Mouse (Mus musculus): ENCODE data around the gene Gm5565. TPM values are rescaled to one million over a fixed set of nuclear protein-coding genes. Genes with fewer than 3 reads are reported as not detected.
"Not testable (repeated sequence)": the region's sequence is repeated elsewhere in the genome, so short reads cannot be mapped to it uniquely, and the experiment has no call there.

Gene Gm5565
- polyA plus RNA-seq, 1 experiment from 2014 or later = not detected

DNA sequence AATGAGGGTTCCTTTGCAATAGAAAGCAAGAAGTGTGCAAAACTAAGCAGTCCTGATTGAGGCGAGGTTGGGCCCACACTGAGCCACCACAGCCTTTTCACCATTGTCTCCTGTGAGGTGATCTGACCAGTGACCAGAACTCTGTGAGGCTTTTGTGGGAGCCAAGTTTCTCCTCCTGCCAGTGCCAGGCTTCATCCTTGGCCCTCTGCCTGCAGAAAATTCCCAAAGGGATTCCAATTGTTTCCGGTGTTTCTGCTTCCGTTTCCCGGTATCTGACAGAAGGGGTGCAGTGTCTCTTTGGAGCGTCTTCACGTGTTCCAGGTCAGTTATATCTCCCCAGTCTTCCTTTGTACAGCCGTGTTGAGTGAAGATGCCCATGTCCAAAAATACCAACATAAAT is 28.4 kb upstream of the Gm5565 start:
- WGBS = 82% methylated on average over 7 of the region's 7 CpGs
- no peak for ATAC-seq (replicated peaks; ENCODE audit: low FRiP score)
- Histone ChIP-seq H3K9me3 (ENCODE audit: control insufficient read depth, low read length) (no peaks in the 10 kb centered on the region), H3K4me3 (ENCODE audit: low read depth, low read length) (no peak overlapping the region), H3K9ac (ENCODE audit: low read depth, low read length) (no peak overlapping the region), H3K27me3 (replicated peaks; ENCODE audit: control insufficient read depth, insufficient read depth, low read length) (no peaks in the 10 kb centered on the region), H3K4me2 (no peak overlapping the region), H3K4me1 (replicated peaks; ENCODE audit: control insufficient read depth, insufficient read depth, low read length) (no peaks in the 10 kb centered on the region), H3K36me3 (ENCODE audit: control insufficient read depth, insufficient read depth, low read length) (no peaks in the 10 kb centered on the region), H3K27ac (ENCODE audit: low read depth, low read length) (no peak overlapping the region)
- no peak for DNase-seq (ENCODE audit: low spot score)

DNA sequence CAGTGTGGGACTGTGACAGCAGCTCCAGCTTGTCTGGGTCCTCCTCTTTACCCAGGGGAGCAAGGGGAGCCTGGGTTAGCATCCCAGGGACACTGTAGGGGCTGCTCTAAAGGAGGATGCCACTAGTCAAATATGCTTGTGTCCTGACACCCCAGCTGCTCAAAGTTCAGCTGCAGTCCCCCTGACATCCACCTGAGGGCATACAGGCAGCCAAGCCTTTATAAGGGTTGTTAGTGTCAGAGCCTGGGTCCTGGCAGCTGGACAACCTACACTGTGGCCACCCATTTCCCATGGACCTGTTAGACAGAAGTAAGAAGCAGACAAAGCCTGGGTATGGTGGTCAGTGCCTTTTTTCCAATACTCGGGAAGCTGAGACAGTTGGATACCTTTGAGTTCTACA is 27.8 kb upstream of the Gm5565 start:
- no peaks in the 10 kb centered on the region for H3K36me3 ChIP-seq (ENCODE audit: control insufficient read depth, insufficient read depth, low read length)
- H3K9me3 ChIP-seq (ENCODE audit: control insufficient read depth, low read length) = no peaks in the 10 kb centered on the region
- ATAC-seq (replicated peaks; ENCODE audit: low FRiP score) (peak; percentile 39; the same call in 1 of the 2 replicates), DNase-seq (ENCODE audit: low spot score) (no peak)
- H3K4me1 ChIP-seq (replicated peaks; ENCODE audit: control insufficient read depth, insufficient read depth, low read length) = no peaks in the 10 kb centered on the region
- 84% methylated on average over 1 of the region's 1 CpGs for WGBS
- no peak overlapping the region for H3K27ac ChIP-seq (ENCODE audit: low read depth, low read length)
- no peak overlapping the region for H3K9ac ChIP-seq (ENCODE audit: low read depth, low read length)
- no peaks in the 10 kb centered on the region for H3K27me3 ChIP-seq (replicated peaks; ENCODE audit: control insufficient read depth, insufficient read depth, low read length)
- no peak overlapping the region for H3K4me3 ChIP-seq (ENCODE audit: low read depth, low read length)
- no peak overlapping the region for H3K4me2 ChIP-seq

DNA sequence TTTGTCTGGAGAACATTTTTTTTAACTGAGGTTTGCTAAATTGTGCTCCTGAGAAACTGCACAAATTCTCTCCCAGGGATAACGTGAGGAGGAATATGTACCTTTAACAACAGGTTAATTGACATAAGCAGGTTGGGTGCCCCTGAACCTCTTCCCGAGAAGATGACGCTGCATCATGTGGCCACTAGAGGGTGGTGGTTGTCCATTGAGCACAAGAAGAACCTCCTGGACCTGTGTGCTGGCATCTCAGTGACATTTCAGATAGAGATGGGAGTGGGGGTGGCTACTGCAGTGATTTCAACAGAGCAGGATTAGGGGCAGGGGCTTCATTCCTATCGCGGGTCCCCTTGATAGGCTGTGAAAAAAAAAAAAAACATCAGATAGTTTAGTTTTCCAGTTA is 27.1 kb upstream of the Gm5565 start:
- not testable (repeated sequence) for H3K36me3 ChIP-seq (ENCODE audit: control insufficient read depth, insufficient read depth, low read length); DNase-seq (ENCODE audit: low spot score); H3K4me2 ChIP-seq; H3K4me1 ChIP-seq (replicated peaks; ENCODE audit: control insufficient read depth, insufficient read depth, low read length); ATAC-seq (replicated peaks; ENCODE audit: low FRiP score); H3K4me3 ChIP-seq (ENCODE audit: low read depth, low read length); H3K9ac ChIP-seq (ENCODE audit: low read depth, low read length); H3K9me3 ChIP-seq (ENCODE audit: control insufficient read depth, low read length); H3K27ac ChIP-seq (ENCODE audit: low read depth, low read length); H3K27me3 ChIP-seq (replicated peaks; ENCODE audit: control insufficient read depth, insufficient read depth, low read length)
- WGBS = 22% methylated on average over 5 of the region's 5 CpGs

DNA sequence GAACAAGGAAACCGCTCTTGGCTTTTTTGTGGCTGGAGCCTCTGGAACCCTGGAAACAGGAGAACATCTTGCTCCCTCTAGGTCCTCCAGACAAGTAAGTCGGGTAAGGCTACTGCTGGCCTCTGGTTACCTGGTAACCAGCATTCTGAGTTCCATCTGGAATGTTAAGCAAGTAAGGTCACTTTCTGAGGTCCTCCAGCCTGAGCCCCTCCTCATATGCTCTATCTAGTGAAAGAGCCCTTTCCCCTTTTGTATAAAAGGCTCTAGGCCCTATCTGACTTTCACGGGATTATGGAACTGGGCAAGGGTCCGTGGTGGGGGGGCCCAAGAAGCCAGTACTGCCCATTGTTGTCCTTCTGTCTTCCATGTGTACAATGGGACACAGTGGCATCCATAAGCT is 24.9 kb upstream of the Gm5565 start, which contains the start of gene 1700001J03Rik:
TSS of gene 1700001J03Rik (minus strand) at position 101 of the 400 bp plus-strand sequence.
- H3K9ac ChIP-seq (ENCODE audit: low read depth, low read length); DNase-seq (ENCODE audit: low spot score); H3K27me3 ChIP-seq (replicated peaks; ENCODE audit: control insufficient read depth, insufficient read depth, low read length); H3K4me2 ChIP-seq; H3K4me1 ChIP-seq (replicated peaks; ENCODE audit: control insufficient read depth, insufficient read depth, low read length); H3K36me3 ChIP-seq (ENCODE audit: control insufficient read depth, insufficient read depth, low read length); H3K4me3 ChIP-seq (ENCODE audit: low read depth, low read length); H3K27ac ChIP-seq (ENCODE audit: low read depth, low read length); ATAC-seq (replicated peaks; ENCODE audit: low FRiP score); H3K9me3 ChIP-seq (ENCODE audit: control insufficient read depth, low read length): not testable (repeated sequence)
- 74% methylated on average over 4 of the region's 4 CpGs for WGBS

DNA sequence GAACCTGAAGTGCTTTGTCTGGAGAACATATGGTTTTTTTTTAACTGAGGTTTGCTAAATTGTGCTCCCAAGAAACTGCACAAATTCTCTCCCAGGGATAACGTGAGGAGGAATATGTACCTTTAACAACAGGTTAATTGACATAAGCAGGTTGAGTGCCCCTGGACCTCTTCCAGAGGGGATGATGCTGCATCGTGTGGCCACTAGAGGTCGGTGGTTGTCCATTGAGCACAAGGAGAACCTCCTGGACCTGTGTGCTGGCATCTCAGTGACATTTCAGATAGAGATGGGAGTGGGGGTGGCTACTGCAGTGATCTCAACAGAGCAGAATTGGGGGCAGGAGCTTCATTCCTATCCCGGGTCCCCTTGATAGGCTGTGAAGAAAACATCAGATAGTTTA is 12.4 kb upstream of the Gm5565 start:
- not testable (repeated sequence) for H3K4me3 ChIP-seq (ENCODE audit: low read depth, low read length); ATAC-seq (replicated peaks; ENCODE audit: low FRiP score); H3K4me1 ChIP-seq (replicated peaks; ENCODE audit: control insufficient read depth, insufficient read depth, low read length); H3K36me3 ChIP-seq (ENCODE audit: control insufficient read depth, insufficient read depth, low read length); H3K4me2 ChIP-seq; H3K27me3 ChIP-seq (replicated peaks; ENCODE audit: control insufficient read depth, insufficient read depth, low read length); H3K9ac ChIP-seq (ENCODE audit: low read depth, low read length); H3K9me3 ChIP-seq (ENCODE audit: control insufficient read depth, low read length); DNase-seq (ENCODE audit: low spot score); H3K27ac ChIP-seq (ENCODE audit: low read depth, low read length)
- 50% methylated on average over 4 of the region's 4 CpGs for WGBS

DNA sequence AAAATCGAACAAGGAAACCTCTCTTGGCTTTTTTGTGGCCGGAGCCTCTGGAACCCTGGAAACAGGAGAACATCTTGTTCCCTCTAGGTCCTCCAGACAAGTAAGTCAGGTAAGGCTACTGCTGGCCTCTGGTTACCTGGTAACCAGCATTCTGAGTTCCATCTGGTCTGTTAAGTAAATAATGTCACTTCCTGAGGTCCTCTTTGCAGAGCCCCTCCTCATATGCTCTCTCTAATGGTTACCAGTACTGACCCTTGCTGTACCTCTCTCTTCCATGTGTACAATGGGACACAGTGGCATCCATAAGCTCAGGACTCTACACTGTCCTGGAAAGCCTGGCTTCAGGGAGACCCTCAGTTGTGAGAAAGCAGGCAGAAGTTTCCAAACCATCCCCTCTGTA is 10.3 kb upstream of the Gm5565 start, which contains the start of gene Gm6309:
TSS of gene Gm6309 (minus strand) at position 101 of the 400 bp plus-strand sequence.
- not testable (repeated sequence) for H3K4me2 ChIP-seq; H3K36me3 ChIP-seq (ENCODE audit: control insufficient read depth, insufficient read depth, low read length); H3K4me1 ChIP-seq (replicated peaks; ENCODE audit: control insufficient read depth, insufficient read depth, low read length); ATAC-seq (replicated peaks; ENCODE audit: low FRiP score); DNase-seq (ENCODE audit: low spot score); H3K4me3 ChIP-seq (ENCODE audit: low read depth, low read length); H3K9me3 ChIP-seq (ENCODE audit: control insufficient read depth, low read length); H3K27me3 ChIP-seq (replicated peaks; ENCODE audit: control insufficient read depth, insufficient read depth, low read length); H3K9ac ChIP-seq (ENCODE audit: low read depth, low read length); H3K27ac ChIP-seq (ENCODE audit: low read depth, low read length)
- WGBS = 66% methylated on average over 2 of the region's 2 CpGs

DNA sequence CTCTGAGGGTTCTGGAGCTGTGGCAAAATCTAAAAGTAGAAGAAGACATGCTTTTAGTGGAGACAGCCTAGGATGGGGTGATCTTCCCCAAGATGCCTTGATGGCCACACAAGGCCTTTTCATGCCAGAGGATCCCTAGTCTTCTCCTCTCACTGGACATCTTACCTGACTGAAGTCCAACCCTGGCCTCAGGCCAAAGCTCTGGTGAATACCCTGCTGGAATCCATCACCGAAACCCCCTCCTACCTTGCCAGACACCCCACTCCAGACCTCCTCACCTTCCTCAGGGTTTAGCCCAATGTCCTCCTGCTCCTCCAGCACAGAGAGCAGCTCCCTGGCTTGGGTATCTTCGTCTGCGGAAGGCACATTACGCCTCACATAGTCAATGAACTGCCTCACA is 2.0 kb downstream of the Gm5565 start:
- WGBS = 77% methylated on average over 4 of the region's 4 CpGs
- not testable (repeated sequence) for H3K9me3 ChIP-seq (ENCODE audit: control insufficient read depth, low read length); H3K27me3 ChIP-seq (replicated peaks; ENCODE audit: control insufficient read depth, insufficient read depth, low read length); H3K36me3 ChIP-seq (ENCODE audit: control insufficient read depth, insufficient read depth, low read length); ATAC-seq (replicated peaks; ENCODE audit: low FRiP score); H3K9ac ChIP-seq (ENCODE audit: low read depth, low read length); H3K4me2 ChIP-seq; H3K4me3 ChIP-seq (ENCODE audit: low read depth, low read length); DNase-seq (ENCODE audit: low spot score); H3K4me1 ChIP-seq (replicated peaks; ENCODE audit: control insufficient read depth, insufficient read depth, low read length); H3K27ac ChIP-seq (ENCODE audit: low read depth, low read length)

DNA sequence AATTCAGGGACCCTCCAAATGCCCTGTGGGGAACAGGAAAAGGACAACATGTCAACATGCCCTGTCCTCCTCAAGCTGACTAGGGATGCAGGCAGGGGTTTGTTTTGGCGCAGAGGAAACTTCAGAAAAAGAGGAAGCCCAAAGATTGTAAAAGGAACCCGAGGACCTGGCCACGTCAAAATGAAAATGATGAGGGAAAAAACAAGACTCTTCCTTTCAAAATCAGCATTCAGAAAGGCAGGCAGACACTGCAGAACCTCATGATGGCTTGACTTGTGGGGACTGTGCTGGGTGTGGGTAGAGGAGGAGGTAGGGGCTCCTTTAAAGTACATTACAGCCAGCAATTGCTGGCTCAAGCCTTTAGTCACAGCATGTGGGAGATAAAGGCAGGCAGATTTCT is 9.9 kb downstream of the Gm5565 start:
- H3K27ac ChIP-seq (ENCODE audit: low read depth, low read length) = no peak overlapping the region
- no peaks in the 10 kb centered on the region for H3K36me3 ChIP-seq (ENCODE audit: control insufficient read depth, insufficient read depth, low read length)
- 63% methylated on average over 3 of the region's 3 CpGs for whole genome bisulfite sequencing
- H3K4me3 ChIP-seq (ENCODE audit: low read depth, low read length) = no peak overlapping the region
- no peak overlapping the region for H3K4me2 ChIP-seq
- no peaks in the 10 kb centered on the region for H3K4me1 ChIP-seq (replicated peaks; ENCODE audit: control insufficient read depth, insufficient read depth, low read length)
- DNase-seq (ENCODE audit: low spot score) (no peak), ATAC-seq (replicated peaks; ENCODE audit: low FRiP score) (no peak)
- no peaks in the 10 kb centered on the region for H3K27me3 ChIP-seq (replicated peaks; ENCODE audit: control insufficient read depth, insufficient read depth, low read length)
- H3K9ac ChIP-seq (ENCODE audit: low read depth, low read length) = no peak overlapping the region
- 0 out of 2 replicates have a peak, but pooled peaks cover 3% of the 10 kb centered on the region for H3K9me3 ChIP-seq (ENCODE audit: control insufficient read depth, low read length)

DNA sequence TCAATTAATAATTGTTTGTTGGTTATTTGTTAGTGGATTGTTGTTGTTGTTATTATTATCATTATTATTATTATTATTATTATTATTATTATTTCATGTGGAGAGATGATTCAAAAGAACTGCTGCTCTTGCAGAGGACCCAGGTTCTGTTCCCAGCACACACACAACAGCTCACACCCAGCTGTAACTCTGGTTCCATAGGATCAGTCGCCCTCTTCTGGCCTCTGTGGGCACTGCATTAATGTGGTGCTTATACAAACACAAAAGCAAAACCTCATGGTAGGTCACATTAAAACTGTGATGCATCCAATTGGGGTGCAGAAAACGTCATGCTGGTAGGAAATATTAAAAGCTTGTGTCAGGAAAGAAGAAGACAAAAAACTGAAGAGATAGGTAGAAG is 12.4 kb downstream of the Gm5565 start:
- no peak overlapping the region for H3K4me3 ChIP-seq (ENCODE audit: low read depth, low read length)
- no peaks in the 10 kb centered on the region for H3K27me3 ChIP-seq (replicated peaks; ENCODE audit: control insufficient read depth, insufficient read depth, low read length)
- WGBS = 43% methylated on average over 2 of the region's 2 CpGs
- DNase-seq (ENCODE audit: low spot score) (no peak), ATAC-seq (replicated peaks; ENCODE audit: low FRiP score) (no peak)
- 0 out of 2 replicates have a peak, but pooled peaks cover 3% of the 10 kb centered on the region for H3K9me3 ChIP-seq (ENCODE audit: control insufficient read depth, low read length)
- no peaks in the 10 kb centered on the region for H3K36me3 ChIP-seq (ENCODE audit: control insufficient read depth, insufficient read depth, low read length)
- no peaks in the 10 kb centered on the region for H3K4me1 ChIP-seq (replicated peaks; ENCODE audit: control insufficient read depth, insufficient read depth, low read length)
- H3K27ac ChIP-seq (ENCODE audit: low read depth, low read length) = no peak overlapping the region
- H3K4me2 ChIP-seq = no peak overlapping the region
- H3K9ac ChIP-seq (ENCODE audit: low read depth, low read length) = no peak overlapping the region

Data from liver, embryonic 11.5 days (tissue).